Mouse (Mus musculus): ENCODE measurements around the gene Gxylt2. TPM values are rescaled to one million over a fixed set of nuclear protein-coding genes. Genes with fewer than 3 reads are reported as not detected.

The Gxylt2 gene
- polyA plus RNA-seq, 1 experiment from 2014 or later = 10.9 TPM

DNA sequence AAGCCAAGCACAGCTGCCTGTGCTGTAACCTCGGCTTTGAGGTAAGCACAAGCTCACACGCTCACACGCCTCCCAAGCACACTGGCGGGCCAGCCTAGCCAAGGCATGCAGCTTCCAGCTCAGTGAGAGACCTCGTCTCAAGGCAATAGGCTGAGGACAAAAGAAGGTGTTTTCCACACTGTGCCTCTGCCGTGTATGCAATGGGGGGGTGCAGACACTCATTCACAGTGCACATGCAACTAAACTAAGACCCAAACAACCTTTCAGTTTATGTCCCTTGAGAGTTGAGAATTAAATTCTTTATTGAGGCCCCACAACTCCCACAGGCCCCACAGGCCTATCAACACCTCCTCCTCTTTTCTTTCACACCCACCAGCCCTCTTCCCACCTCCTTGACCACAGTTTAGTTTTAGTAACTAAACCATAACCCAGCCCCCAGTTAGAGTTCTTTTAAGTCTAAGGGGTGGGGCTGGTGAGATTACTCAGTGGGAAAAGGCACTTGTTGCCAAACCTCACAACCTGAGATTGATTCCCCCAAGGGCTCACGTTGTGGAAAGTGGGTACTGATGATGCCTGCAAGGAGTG, 119.9 kb downstream of the Gxylt2 start:
- Histone ChIP-seq H3K9ac (replicated peaks) (no peak overlapping the region), H3K36me3 (no peaks in the 10 kb centered on the region), H3K4me3 (replicated peaks) (no peak overlapping the region), H3K27ac (no peak overlapping the region), H3K4me1 (replicated peaks) (0 out of 2 replicates have a peak, but pooled peaks cover 6% of the 10 kb centered on the region), H3K4me2 (no peak overlapping the region), H3K9me3 (no peaks in the 10 kb centered on the region), H3K27me3 (no peaks in the 10 kb centered on the region)
- peak; percentile 66 for ATAC-seq (ENCODE audit: insufficient number of reproducible peaks, insufficient read depth, low FRiP score, low TSS enrichment, low read depth)
- 44% methylated on average over 7 of the region's 7 CpGs for WGBS

DNA sequence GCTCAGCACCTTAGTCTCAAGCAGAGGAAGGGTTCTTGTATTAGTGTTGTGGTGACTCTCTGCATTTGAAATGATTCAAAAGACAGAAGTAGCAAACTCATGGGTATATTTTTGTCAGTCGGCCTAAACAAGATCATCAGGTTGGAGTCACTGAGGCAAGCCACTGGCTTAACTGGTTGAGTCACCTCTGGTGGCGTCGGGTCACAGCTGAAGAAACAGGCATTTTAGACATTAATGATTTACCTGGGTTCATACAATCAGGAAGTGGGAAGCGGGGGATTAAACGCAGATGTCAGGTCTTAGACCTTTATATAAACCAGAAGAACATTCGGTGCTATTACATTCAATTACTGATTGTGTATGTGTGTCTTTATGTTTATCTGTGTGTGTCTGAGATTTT, 121.5 kb downstream of the Gxylt2 start:
- H3K4me2 ChIP-seq = no peak overlapping the region
- ATAC-seq (ENCODE audit: insufficient number of reproducible peaks, insufficient read depth, low FRiP score, low TSS enrichment, low read depth) = no peak
- H3K27me3 ChIP-seq = no peaks in the 10 kb centered on the region
- no peak overlapping the region for H3K27ac ChIP-seq
- no peaks in the 10 kb centered on the region for H3K36me3 ChIP-seq
- no peak overlapping the region for H3K4me3 ChIP-seq (replicated peaks)
- no peak overlapping the region for H3K9ac ChIP-seq (replicated peaks)
- H3K9me3 ChIP-seq = no peaks in the 10 kb centered on the region
- WGBS = 70% methylated on average over 6 of the region's 6 CpGs
- 0 out of 2 replicates have a peak, but pooled peaks cover 6% of the 10 kb centered on the region for H3K4me1 ChIP-seq (replicated peaks)

DNA sequence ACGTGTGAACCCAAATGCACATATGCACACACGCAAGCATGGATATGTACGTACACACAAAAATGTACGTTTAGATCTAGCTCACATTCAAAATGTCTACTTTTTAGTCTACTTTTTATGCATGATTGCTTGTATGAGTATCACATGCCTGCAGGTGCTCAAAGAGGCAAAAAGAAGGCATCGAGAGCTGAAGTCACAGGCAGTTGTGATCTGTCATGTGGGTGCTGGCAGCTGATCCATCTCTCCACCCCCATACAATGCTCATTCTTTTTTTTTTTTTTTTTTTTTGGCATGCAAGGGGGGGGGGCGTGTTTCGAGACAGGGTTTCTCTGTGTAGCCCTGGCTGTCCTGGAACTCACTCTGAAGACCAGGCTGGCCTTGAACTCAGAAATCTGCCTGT, 124.0 kb downstream of the Gxylt2 start:
- Histone ChIP-seq H3K9me3 (no peaks in the 10 kb centered on the region), H3K4me3 (replicated peaks) (no peak overlapping the region), H3K27ac (no peak overlapping the region), H3K4me2 (no peak overlapping the region), H3K27me3 (no peaks in the 10 kb centered on the region), H3K36me3 (no peaks in the 10 kb centered on the region), H3K9ac (replicated peaks) (no peak overlapping the region), H3K4me1 (replicated peaks) (0 out of 2 replicates have a peak, but pooled peaks cover 6% of the 10 kb centered on the region)
- WGBS = 96% methylated on average over 7 of the region's 7 CpGs
- ATAC-seq (ENCODE audit: insufficient number of reproducible peaks, insufficient read depth, low FRiP score, low TSS enrichment, low read depth) = no peak

DNA sequence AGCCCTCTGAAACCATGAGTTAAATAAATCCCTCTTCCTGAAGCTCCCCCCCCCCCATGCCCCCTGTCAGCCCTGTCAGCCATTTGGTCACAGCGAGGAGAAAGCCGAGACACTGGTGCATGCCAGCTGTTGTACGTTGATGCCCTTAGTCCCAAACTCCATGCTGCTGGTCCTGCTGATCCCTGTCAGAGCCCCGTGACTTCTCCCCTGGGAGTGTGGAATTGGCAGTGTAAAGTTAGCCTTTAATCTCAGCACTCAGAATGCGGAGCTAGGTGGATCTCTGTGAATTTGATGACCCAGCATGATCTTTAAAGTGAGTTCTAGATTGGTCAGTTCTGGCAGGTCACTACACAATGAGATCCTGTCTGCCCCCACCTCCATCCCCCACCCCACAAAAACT, 125.2 kb downstream of the Gxylt2 start:
- Histone ChIP-seq H3K9ac (replicated peaks) (no peak overlapping the region), H3K4me1 (replicated peaks) (0 out of 2 replicates have a peak, but pooled peaks cover 3% of the 10 kb centered on the region), H3K4me3 (replicated peaks) (no peak overlapping the region), H3K27me3 (no peaks in the 10 kb centered on the region), H3K4me2 (no peak overlapping the region), H3K27ac (no peak overlapping the region), H3K9me3 (no peaks in the 10 kb centered on the region), H3K36me3 (peaks cover 2% of the 10 kb centered on the region; the same call in 1 of the 2 replicates)
- 75% methylated on average over 5 of the region's 5 CpGs for WGBS
- no peak for ATAC-seq (ENCODE audit: insufficient number of reproducible peaks, insufficient read depth, low FRiP score, low TSS enrichment, low read depth)

DNA sequence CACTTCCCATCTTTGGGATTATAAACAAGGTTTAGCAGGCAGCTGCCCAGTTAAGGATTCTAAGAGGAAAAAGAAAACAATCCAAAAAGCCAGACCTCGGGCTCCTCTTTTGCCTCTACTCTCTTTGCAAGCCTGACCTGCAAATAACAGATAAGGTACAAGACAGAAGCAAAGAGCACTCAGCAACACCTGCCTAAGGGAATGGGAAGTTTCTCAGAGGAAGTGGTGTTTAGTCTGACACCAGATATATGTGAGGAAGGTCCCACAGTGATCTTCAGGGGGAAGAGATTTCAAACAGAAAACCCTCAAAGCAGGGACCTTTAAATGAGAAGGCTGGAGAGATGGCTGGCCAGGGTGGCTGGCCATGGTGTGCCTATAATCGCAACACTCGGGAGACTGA, 126.7 kb downstream of the Gxylt2 start:
- no peak for ATAC-seq (ENCODE audit: insufficient number of reproducible peaks, insufficient read depth, low FRiP score, low TSS enrichment, low read depth)
- H3K4me2 ChIP-seq = no peak overlapping the region
- no peak overlapping the region for H3K9ac ChIP-seq (replicated peaks)
- H3K27ac ChIP-seq = no peak overlapping the region
- no peaks in the 10 kb centered on the region for H3K27me3 ChIP-seq
- 0 out of 2 replicates have a peak, but pooled peaks cover 3% of the 10 kb centered on the region for H3K4me1 ChIP-seq (replicated peaks)
- H3K4me3 ChIP-seq (replicated peaks) = no peak overlapping the region
- H3K36me3 ChIP-seq = peaks cover 16% of the 10 kb centered on the region
- 87% methylated on average over 3 of the region's 3 CpGs for WGBS
- H3K9me3 ChIP-seq = no peaks in the 10 kb centered on the region

DNA sequence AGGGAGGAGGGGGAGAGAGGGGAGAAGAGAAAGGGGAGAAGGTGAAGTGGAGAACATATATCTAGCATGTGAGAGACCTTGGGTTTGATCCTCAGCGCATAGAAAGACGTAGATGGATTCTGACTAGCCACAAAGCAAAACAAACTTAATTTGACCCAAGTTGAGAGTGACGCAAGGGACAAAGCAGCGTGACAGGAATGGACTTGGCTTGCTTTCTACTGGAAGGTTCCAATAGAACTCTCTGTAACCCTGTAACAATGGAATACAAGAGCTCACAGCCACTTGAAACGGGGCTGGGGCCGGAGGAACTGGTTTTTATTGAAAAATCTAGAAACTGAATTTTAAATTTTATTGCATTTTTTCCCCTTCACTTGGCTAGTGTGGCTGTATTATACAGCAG, 127.2 kb downstream of the Gxylt2 start:
- Histone ChIP-seq H3K36me3 (peaks cover 21% of the 10 kb centered on the region), H3K9ac (replicated peaks) (no peak overlapping the region), H3K27ac (no peak overlapping the region), H3K4me1 (replicated peaks) (0 out of 2 replicates have a peak, but pooled peaks cover 3% of the 10 kb centered on the region), H3K9me3 (no peaks in the 10 kb centered on the region), H3K4me2 (no peak overlapping the region), H3K4me3 (replicated peaks) (no peak overlapping the region), H3K27me3 (no peaks in the 10 kb centered on the region)
- 93% methylated on average over 6 of the region's 6 CpGs for WGBS
- ATAC-seq (ENCODE audit: insufficient number of reproducible peaks, insufficient read depth, low FRiP score, low TSS enrichment, low read depth) = no peak

DNA sequence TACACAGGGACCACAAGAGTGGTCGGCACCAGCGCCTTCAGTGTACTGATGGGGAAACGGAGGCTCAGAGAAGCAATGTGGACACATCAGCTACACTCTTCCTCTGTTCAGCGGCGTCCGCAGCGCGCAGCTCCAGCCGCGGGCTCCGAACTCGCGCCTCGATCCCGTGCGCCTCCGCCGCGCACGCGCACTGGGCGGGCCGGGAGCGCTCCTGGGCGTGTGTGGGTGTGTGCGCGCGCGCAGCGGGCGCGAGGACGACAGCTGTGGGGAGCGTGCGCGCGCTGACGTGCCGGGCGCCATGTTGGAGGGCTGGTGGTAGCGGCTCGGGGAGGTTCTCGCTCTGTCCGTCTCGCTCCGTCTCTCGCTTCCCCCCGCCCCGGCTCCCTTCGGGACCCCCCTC, 128.8 kb downstream of the Gxylt2 start, which contains the start of gene Ppp4r2:
Gene Ppp4r2, plus strand, starts transcription at position 268 of the 400 bp plus-strand sequence.
- H3K27me3 ChIP-seq = no peaks in the 10 kb centered on the region
- peak within 1 kb of the TSS; percentile 90 for H3K4me3 ChIP-seq (replicated peaks)
- 0 out of 2 replicates have a peak, but pooled peaks cover 3% of the 10 kb centered on the region for H3K4me1 ChIP-seq (replicated peaks)
- H3K36me3 ChIP-seq = peaks cover 37% of the 10 kb centered on the region
- peak within 1 kb of the TSS; percentile 94 for H3K27ac ChIP-seq
- H3K9me3 ChIP-seq = no peaks in the 10 kb centered on the region
- H3K9ac ChIP-seq (replicated peaks) = peak within 1 kb of the TSS; percentile 90
- peak within 1 kb of the TSS; percentile 50 for H3K4me2 ChIP-seq
- peak; percentile 91 for ATAC-seq (ENCODE audit: insufficient number of reproducible peaks, insufficient read depth, low FRiP score, low TSS enrichment, low read depth)
- 0% methylated on average over 44 of the region's 50 CpGs for WGBS

DNA sequence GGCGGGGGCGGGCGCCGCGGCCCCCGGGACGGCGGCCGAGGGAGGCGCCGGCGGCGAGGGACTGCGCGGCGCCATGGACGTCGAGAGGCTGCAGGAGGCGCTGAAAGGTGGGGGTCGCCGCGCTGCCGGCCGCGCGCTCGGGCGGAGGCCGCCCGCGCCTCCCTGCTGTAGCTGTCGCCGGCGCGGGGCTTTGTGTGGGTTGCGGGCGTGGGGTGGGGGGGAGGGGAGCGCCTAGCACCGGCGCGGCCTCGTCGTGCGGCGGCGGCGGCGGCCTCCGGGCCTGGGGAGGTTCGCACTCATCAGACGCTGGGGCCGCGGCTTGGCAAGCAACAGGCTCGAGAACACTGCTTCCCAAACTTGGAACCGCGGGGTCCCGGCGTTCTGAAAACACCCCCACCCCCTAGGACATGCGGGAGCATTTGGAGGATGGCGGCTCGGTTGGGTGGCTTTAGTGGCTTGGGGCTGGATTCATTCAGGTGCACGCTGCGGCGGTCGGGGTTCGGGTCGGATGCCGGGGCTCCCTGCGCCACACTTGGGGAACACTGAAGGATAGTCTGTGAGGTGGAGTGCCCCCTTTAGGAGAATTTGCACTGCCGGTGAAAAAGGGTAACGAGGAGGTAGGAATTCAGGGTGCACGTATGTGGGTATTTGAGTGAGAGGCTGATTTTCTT, 129.4 kb downstream of the Gxylt2 start:
- H3K4me3 ChIP-seq (replicated peaks) = peak overlapping the region; percentile 90
- WGBS = 1% methylated on average over 56 of the region's 72 CpGs
- peak; percentile 87 for ATAC-seq (ENCODE audit: insufficient number of reproducible peaks, insufficient read depth, low FRiP score, low TSS enrichment, low read depth)
- H3K4me1 ChIP-seq (replicated peaks) = 0 out of 2 replicates have a peak, but pooled peaks cover 3% of the 10 kb centered on the region
- peak overlapping the region; percentile 50 for H3K4me2 ChIP-seq
- no peaks in the 10 kb centered on the region for H3K27me3 ChIP-seq
- H3K27ac ChIP-seq = peak overlapping the region; percentile 94
- H3K9ac ChIP-seq (replicated peaks) = peak overlapping the region; percentile 90
- peaks cover 43% of the 10 kb centered on the region for H3K36me3 ChIP-seq
- H3K9me3 ChIP-seq = no peaks in the 10 kb centered on the region

DNA sequence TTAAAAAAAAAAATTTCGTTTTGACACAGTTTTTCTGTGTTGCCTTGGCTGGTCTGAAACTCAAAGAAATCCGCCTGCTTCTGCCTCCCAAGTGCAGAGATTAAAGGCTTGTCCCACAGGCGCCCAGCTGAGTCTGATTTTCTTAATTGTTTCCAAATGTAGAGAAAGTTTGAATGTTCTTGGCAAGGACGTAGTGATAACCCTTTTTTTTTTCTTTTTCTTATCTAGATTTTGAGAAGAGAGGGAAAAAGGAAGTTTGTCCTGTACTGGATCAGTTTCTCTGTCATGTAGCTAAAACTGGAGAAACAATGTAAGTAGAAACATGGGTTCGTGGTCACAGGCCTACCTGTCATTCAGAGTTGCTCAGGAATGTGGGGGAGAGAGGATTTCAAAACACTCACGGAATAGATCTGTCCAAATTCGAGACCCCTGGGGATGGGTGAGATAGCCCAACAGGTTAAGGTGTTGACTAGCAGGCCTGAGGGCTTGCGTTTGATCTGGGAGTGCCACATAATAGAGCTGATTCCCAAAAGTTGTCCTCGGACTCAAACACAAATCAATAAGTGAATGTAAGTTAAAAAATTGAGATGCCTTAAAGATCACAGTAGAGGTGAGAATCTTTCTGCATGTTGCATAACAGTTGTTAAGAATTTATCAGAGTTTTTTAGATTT, 130.1 kb downstream of the Gxylt2 start:
- H3K36me3 ChIP-seq = peaks cover 50% of the 10 kb centered on the region
- peak overlapping the region; percentile 90 for H3K4me3 ChIP-seq (replicated peaks)
- 43% methylated on average over 9 of the region's 9 CpGs for WGBS
- peak overlapping the region; percentile 50 for H3K4me2 ChIP-seq
- H3K9me3 ChIP-seq = no peaks in the 10 kb centered on the region
- no peaks in the 10 kb centered on the region for H3K27me3 ChIP-seq
- no peak for ATAC-seq (ENCODE audit: insufficient number of reproducible peaks, insufficient read depth, low FRiP score, low TSS enrichment, low read depth)
- no peak overlapping the region for H3K27ac ChIP-seq
- H3K9ac ChIP-seq (replicated peaks) = peak overlapping the region; percentile 90
- H3K4me1 ChIP-seq (replicated peaks) = 0 out of 2 replicates have a peak, but pooled peaks cover 3% of the 10 kb centered on the region

DNA sequence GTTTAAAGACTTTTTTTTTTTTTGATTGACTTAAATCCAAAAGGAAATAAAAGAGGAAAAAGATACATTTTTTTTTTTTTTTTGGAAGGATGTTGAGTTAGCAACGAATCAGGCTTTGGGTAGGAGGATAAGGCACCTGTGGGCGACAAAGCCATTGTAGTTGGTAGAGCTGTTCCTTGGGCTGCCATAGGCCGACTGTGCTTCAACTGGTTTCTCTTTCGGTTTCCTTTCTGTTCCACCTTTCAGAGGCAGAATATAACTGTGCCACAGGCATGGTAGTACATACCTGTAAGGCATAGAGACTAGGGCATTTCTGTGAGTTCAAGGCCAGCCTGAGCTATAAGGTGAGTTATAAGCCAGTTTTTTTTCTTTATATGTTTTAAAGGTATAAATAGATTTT, 140.5 kb downstream of the Gxylt2 start:
- Histone ChIP-seq H3K36me3 (peaks cover 73% of the 10 kb centered on the region), H3K27me3 (no peaks in the 10 kb centered on the region), H3K9me3 (no peaks in the 10 kb centered on the region), H3K4me1 (replicated peaks) (no peaks in the 10 kb centered on the region), H3K9ac (replicated peaks) (no peak overlapping the region), H3K4me2 (no peak overlapping the region), H3K4me3 (replicated peaks) (no peak overlapping the region), H3K27ac (no peak overlapping the region)
- 95% methylated on average over 4 of the region's 4 CpGs for WGBS
- ATAC-seq (ENCODE audit: insufficient number of reproducible peaks, insufficient read depth, low FRiP score, low TSS enrichment, low read depth) = no peak

DNA sequence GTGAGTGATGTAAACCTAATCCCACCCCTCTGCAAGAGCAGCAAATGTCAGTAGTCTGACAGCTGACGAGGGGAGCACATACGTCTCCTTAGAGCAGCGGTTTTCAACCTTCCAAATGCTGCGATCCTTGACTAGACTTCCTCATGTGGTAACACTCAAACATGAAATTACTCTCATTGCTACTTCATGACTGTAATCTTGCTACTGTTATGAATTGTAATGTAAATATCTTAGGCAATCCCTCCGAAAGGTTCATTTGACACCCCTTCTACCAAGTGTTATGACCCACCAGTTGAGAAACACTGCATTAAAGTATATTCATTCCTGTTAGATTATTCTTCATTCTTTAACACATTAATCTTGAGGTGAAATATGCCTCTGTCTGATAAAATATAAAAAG, 142.7 kb downstream of the Gxylt2 start:
- Histone ChIP-seq H3K9ac (replicated peaks) (no peak overlapping the region), H3K27ac (no peak overlapping the region), H3K36me3 (peaks cover 63% of the 10 kb centered on the region), H3K27me3 (no peaks in the 10 kb centered on the region), H3K9me3 (no peaks in the 10 kb centered on the region), H3K4me2 (no peak overlapping the region), H3K4me3 (replicated peaks) (no peak overlapping the region), H3K4me1 (replicated peaks) (no peaks in the 10 kb centered on the region)
- no peak for ATAC-seq (ENCODE audit: insufficient number of reproducible peaks, insufficient read depth, low FRiP score, low TSS enrichment, low read depth)
- 88% methylated on average over 5 of the region's 5 CpGs for WGBS
